Mouse (Mus musculus): ENCODE measurements around the gene Morf4l1. TPM values are rescaled to one million over a fixed set of nuclear protein-coding genes. Genes with fewer than 3 reads are reported as not detected.
A peak's percentile ranks its signal among the peaks of the same experiment; 100 is the strongest.
"Not testable (repeated sequence)": the region's sequence is repeated elsewhere in the genome, so short reads cannot be mapped to it uniquely, and the experiment has no call there.

Gene Morf4l1
- polyA plus RNA-seq, 1 experiment from 2014 or later: 575 TPM

DNA sequence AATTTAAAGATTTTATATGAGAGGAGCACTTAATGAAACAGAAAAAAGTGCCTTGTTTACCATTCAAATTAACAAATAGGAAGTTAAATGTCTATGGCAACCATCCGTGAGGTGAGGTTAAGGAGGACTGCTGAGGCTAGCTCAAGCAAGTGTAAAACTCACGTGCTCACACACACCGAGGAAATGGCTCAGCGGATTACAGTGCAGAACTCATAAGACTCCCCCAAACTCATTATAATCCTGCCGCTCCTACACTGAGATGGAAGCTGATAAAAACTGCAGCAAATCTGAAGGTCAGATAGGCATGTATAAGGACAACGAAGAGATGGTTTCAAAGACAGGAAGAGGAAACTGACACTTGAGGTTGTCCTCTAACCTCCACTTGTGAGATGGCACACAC, 5.2 kb downstream of the Morf4l1 start:
- H3K36me3 ChIP-seq: peaks cover 27% of the 10 kb centered on the region
- no peak overlapping the region for H3K9ac ChIP-seq (replicated peaks)
- no peak overlapping the region for H3K4me2 ChIP-seq (replicated peaks)
- no peak overlapping the region for H3K27ac ChIP-seq
- 88% methylated on average over 6 of the region's 6 CpGs for WGBS
- no peaks in the 10 kb centered on the region for H3K27me3 ChIP-seq
- H3K4me3 ChIP-seq (replicated peaks): no peak overlapping the region
- no peaks in the 10 kb centered on the region for H3K9me3 ChIP-seq
- H3K4me1 ChIP-seq (replicated peaks): peaks cover 42% of the 10 kb centered on the region
- no peak for ATAC-seq

DNA sequence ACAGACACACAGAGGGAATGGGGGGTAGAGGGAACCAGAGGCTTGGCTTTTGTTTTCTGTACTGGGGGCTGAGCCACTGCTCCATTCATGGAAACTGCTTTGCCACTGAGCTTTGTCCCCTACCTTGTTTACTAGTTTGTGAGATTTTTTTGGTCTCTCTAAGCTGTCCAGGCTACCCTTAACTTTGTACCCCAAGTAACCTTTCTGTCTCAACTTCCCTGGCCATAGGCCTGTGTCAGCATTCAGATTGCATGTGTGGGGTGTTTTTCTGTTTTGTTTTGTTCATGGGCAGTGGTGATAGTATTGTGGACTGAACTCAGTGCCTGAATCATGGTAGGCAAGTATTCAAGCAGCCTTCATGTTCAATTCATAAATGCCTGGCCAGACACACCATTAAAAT, 6.3 kb downstream of the Morf4l1 start:
- H3K9me3 ChIP-seq: no peaks in the 10 kb centered on the region
- no peak for ATAC-seq
- H3K4me3 ChIP-seq (replicated peaks): no peak overlapping the region
- H3K27ac ChIP-seq: no peak overlapping the region
- H3K4me1 ChIP-seq (replicated peaks): peaks cover 42% of the 10 kb centered on the region
- peaks cover 36% of the 10 kb centered on the region for H3K36me3 ChIP-seq
- H3K9ac ChIP-seq (replicated peaks): no peak overlapping the region
- H3K4me2 ChIP-seq (replicated peaks): no peak overlapping the region
- H3K27me3 ChIP-seq: no peaks in the 10 kb centered on the region

DNA sequence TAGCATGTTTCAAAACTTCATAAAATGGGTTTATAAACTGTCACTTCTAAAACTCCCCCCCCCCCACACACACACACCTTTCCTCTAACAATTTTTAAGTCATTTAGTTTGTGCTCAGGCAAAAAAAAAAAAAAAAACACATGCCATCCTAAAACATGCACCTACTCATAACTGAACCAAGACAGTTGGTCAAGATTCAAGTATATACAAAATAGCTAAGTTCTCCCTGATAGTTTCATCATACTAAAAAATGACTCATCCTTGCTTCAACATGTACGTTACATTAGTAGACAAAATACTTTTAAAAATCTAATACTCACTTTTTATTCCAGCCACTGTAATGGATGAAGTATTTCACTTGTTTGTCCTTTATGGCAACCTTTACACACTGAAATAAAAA, 7.7 kb downstream of the Morf4l1 start:
- Histone ChIP-seq H3K27ac (no peak overlapping the region), H3K36me3 (peaks cover 48% of the 10 kb centered on the region), H3K9ac (replicated peaks) (no peak overlapping the region), H3K9me3 (no peaks in the 10 kb centered on the region), H3K4me1 (replicated peaks) (peaks cover 30% of the 10 kb centered on the region), H3K4me2 (replicated peaks) (no peak overlapping the region), H3K27me3 (no peaks in the 10 kb centered on the region), H3K4me3 (replicated peaks) (no peak overlapping the region)
- no peak for ATAC-seq
- 96% methylated on average over 1 of the region's 1 CpGs for WGBS

DNA sequence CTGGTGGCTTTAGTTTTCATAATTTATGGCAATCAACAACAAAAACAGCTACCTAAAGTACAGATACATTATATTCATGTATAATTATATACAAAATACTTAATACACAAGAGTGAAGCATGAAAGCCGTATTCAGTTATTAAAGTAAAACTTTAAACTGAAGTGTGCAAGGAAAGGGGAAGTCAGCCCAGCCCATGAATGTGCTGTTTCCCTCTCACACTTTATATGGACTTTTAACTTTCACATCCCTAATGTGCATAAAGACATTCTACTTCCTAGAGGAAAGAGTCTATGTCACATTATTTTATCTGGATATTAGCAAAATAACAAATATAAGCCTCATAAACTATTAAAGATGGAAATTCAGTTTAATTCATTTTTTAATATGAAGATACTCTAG, 9.1 kb downstream of the Morf4l1 start:
- no peak overlapping the region for H3K9ac ChIP-seq (replicated peaks)
- peaks cover 60% of the 10 kb centered on the region for H3K36me3 ChIP-seq
- H3K4me1 ChIP-seq (replicated peaks): peaks cover 21% of the 10 kb centered on the region
- 97% methylated on average over 1 of the region's 1 CpGs for WGBS
- no peak for ATAC-seq
- H3K27me3 ChIP-seq: no peaks in the 10 kb centered on the region
- H3K9me3 ChIP-seq: no peaks in the 10 kb centered on the region
- H3K27ac ChIP-seq: no peak overlapping the region
- no peak overlapping the region for H3K4me3 ChIP-seq (replicated peaks)
- H3K4me2 ChIP-seq (replicated peaks): no peak overlapping the region

DNA sequence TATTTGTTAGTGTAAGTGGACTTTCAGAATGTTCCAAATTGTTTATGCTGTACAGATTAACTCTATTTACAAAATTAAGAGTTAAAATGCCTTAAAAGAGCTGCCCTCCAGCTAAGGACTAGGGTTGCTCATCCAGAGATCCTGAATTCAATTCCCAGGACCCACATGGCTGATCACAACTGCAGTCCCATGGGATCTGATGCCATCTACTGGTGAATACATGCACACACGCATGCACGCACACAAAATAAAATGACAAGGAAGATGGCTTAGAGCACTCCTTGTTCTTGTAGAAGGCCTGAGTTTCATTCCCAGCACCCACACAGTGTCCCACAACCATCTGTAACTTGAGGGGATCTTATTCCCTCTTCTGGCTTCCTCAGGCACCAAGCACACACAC, 13.8 kb downstream of the Morf4l1 start:
- Histone ChIP-seq H3K9me3 (no peaks in the 10 kb centered on the region), H3K27ac (no peak overlapping the region), H3K36me3 (peaks cover 84% of the 10 kb centered on the region), H3K4me3 (replicated peaks) (no peak overlapping the region), H3K4me1 (replicated peaks) (no peaks in the 10 kb centered on the region), H3K4me2 (replicated peaks) (no peak overlapping the region), H3K27me3 (no peaks in the 10 kb centered on the region), H3K9ac (replicated peaks) (no peak overlapping the region)
- WGBS: 66% methylated on average over 2 of the region's 2 CpGs
- peak; percentile 48; the same call in 1 of the 2 replicates for ATAC-seq

DNA sequence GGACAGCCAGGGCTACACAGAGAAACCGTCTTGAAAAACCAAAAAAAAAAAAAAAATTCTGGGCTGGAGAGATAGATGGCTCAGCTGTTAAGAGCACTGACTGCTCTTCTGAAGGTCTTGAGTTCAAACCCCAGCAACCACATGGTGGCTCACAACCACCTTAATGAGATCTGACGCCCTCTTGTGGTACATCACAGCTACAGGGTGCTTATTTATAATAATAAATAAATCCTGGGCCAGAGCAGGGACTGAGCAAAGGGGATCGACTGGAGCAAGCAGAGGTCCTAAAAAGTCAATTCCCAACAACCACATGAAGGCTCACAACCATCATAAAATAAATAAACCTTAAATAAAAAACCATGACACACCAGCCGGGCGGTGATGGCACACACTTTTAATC, 15.6 kb downstream of the Morf4l1 start:
- no peaks in the 10 kb centered on the region for H3K9me3 ChIP-seq
- no peaks in the 10 kb centered on the region for H3K27me3 ChIP-seq
- H3K9ac ChIP-seq (replicated peaks): no peak overlapping the region
- no peak overlapping the region for H3K27ac ChIP-seq
- H3K4me2 ChIP-seq (replicated peaks): no peak overlapping the region
- H3K4me3 ChIP-seq (replicated peaks): no peak overlapping the region
- peaks cover 86% of the 10 kb centered on the region for H3K36me3 ChIP-seq
- ATAC-seq: no peak
- no peaks in the 10 kb centered on the region for H3K4me1 ChIP-seq (replicated peaks)
- whole genome bisulfite sequencing: 90% methylated on average over 5 of the region's 5 CpGs

DNA sequence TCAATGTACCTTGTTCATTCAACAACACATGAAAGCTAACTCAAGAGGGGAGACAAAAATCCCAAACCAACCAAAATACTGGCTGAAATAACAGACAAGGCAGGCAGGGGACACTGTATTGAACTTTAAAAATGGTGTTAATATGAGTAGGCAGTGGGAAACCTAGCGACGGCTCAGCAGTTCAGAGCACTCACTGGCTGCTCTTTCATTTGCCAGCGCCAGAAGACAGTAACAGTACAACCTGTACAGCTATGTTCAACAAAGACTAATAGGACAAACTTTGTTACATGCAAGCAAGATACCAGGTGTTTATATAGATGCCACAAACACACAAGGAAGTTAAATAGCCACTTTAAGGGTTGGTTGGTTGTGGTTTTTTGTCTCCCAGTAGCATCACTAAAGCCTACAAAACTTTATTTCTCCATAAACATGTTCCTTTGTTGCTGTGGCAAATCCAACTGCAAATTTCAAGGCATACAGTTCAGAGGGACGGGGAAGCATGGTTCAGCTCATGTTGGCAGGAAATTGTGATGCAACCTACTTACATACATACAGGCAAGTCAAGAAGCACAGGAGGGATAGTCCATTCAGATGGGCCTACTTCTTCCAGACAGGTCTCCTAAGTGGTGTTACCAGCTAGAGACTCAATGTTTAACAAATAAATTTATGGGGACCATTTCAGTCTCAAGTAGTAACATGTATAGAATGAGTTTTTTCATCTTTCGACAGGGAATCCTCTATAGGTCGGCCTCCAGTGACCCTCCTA, 25.1 kb downstream of the Morf4l1 start:
- peaks cover 63% of the 10 kb centered on the region for H3K36me3 ChIP-seq
- no peaks in the 10 kb centered on the region for H3K9me3 ChIP-seq
- no peak overlapping the region for H3K4me2 ChIP-seq (replicated peaks)
- H3K27ac ChIP-seq: no peak overlapping the region
- WGBS: 92% methylated on average over 6 of the region's 6 CpGs
- H3K4me3 ChIP-seq (replicated peaks): no peak overlapping the region
- H3K4me1 ChIP-seq (replicated peaks): no peaks in the 10 kb centered on the region
- no peaks in the 10 kb centered on the region for H3K27me3 ChIP-seq
- H3K9ac ChIP-seq (replicated peaks): no peak overlapping the region
- ATAC-seq: no peak

DNA sequence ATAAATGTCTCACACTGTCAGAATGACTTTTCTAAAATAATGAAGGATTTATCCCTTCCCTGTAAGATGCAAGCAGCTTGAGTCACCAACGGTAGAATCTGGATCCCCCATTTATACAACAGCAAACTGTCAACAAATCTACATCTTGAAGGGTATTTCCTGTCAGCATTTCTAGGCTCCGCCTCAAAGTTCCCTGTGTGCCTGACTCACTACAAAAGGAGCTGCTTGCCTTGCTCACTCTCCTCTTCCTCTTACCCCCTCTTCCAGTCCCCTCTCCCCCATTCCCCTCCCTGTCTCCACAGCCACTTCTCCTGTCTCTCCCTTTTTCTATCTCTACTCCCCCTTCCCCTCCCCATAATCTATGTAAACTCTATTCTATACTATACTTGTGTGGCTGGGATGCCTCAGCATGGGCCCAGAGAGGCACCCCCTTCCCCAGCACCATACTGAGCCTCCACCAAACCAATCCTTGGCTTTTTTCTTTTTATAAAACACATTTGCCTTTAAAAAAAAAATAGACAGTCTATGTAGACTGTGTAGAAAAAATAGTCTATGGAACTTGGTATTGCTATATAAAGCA, 26.6 kb downstream of the Morf4l1 start:
- H3K36me3 ChIP-seq: peaks cover 60% of the 10 kb centered on the region
- 91% methylated on average over 2 of the region's 2 CpGs for WGBS
- H3K27me3 ChIP-seq: no peaks in the 10 kb centered on the region
- ATAC-seq: peak; percentile 73
- no peak overlapping the region for H3K4me2 ChIP-seq (replicated peaks)
- no peak overlapping the region for H3K9ac ChIP-seq (replicated peaks)
- H3K4me3 ChIP-seq (replicated peaks): no peak overlapping the region
- no peaks in the 10 kb centered on the region for H3K9me3 ChIP-seq
- no peak overlapping the region for H3K27ac ChIP-seq
- H3K4me1 ChIP-seq (replicated peaks): no peaks in the 10 kb centered on the region

DNA sequence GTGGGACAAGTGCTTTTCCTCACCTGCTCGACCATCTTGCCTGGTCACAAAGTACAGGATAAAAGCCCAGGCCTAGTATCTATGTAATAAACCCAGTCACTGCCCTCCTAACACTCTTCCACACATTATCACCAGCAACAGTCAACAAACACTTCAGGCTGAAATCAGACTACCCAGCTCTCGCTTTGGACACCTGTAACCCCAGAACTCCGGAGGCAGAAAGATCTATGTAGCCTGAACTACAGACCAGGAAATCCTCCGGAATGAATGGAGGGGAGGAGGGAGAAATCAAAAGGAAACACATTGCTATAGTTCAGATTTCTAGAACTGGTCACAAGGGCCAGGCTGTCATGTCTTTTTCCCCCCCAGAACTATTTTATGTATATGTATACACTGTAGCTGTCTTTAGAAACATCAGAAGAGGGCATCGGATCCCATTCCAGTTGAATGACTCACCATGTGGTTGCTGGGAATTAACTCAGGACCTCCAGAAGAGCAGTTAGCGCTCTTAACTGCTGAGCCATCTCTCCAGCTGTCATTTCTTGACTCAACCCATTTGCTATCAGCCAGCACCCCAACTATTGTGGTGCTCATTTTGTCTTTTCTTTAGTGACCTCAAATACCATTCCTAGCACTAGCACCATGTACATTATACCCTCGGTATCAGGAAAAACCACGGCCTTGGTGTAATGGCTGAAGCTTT, 29.7 kb downstream of the Morf4l1 start:
- Histone ChIP-seq H3K9ac (replicated peaks) (no peak overlapping the region), H3K9me3 (no peaks in the 10 kb centered on the region), H3K4me2 (replicated peaks) (no peak overlapping the region), H3K4me3 (replicated peaks) (no peak overlapping the region), H3K4me1 (replicated peaks) (no peaks in the 10 kb centered on the region), H3K36me3 (peaks cover 36% of the 10 kb centered on the region), H3K27me3 (no peaks in the 10 kb centered on the region), H3K27ac (no peak overlapping the region)
- ATAC-seq: no peak
- 94% methylated on average over 8 of the region's 8 CpGs for WGBS

DNA sequence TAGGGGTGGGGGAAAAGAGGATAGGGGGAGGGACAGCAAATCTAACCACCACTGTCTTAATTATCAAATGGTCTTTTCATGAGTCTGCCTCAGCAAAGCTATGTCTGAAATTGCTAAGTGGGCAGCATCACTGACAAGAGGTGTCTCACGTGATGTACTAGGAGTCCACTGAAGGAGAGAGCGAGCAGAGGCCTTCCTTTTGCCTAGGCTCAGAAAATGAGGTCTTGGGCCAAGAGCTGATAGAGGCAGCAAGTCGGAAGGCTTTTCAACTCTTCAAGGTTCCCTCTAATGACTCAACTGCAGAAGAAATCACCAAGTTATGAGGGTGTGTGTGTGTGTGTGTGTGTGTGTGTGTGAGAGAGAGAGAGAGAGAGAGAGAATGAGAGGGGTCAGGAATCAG, 30.4 kb downstream of the Morf4l1 start:
- Histone ChIP-seq H3K4me3 (replicated peaks) (no peak overlapping the region), H3K9ac (replicated peaks) (no peak overlapping the region), H3K4me1 (replicated peaks) (no peaks in the 10 kb centered on the region), H3K27me3 (no peaks in the 10 kb centered on the region), H3K27ac (no peak overlapping the region), H3K36me3 (peaks cover 28% of the 10 kb centered on the region), H3K4me2 (replicated peaks) (no peak overlapping the region), H3K9me3 (no peaks in the 10 kb centered on the region)
- WGBS: 88% methylated on average over 3 of the region's 3 CpGs
- ATAC-seq: no peak

DNA sequence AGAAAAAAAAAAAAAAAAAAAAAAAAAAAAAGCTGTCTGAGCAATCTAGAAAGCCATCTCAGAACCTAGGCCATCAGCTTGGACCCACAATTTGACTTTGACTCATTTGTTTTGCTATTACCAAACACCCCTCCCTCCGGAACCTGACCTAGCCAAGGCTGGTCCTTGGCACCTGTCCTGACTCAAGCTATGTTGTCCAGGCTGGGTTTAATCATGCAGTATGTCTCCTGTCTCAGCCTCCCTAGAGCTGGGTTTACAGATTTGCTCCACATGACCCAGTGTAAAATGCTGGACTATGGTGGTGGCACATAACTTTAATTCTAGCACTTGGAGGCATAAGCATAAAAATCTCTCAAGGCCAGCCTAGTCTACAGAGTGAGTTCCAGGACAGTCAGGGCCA, 31.6 kb downstream of the Morf4l1 start:
- Histone ChIP-seq H3K27me3 (no peaks in the 10 kb centered on the region), H3K4me2 (replicated peaks) (no peak overlapping the region), H3K9me3 (no peaks in the 10 kb centered on the region), H3K9ac (replicated peaks) (no peak overlapping the region), H3K36me3 (peaks cover 19% of the 10 kb centered on the region), H3K27ac (no peak overlapping the region), H3K4me3 (replicated peaks) (no peak overlapping the region), H3K4me1 (replicated peaks) (no peaks in the 10 kb centered on the region)
- WGBS: 93% methylated on average over 1 of the region's 1 CpGs
- ATAC-seq: no peak

DNA sequence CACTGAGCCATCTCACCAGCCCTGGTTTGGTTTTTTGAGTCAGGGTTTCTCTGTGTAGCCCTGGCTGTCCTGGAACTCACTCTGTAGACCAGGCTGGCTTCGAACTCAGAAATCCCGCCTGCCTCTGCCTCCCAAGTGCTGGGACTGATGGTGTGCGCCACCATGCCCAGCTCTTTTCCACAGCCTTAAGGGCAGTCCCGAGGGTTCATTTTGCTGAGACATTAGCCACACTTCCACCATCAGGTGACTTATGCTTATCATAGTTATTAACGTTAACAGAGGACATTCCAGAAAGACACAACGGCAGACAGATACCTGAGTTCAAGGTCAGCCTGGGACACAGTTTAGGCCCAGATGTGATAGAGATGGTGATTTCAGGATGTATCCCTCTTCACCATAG, 32.6 kb downstream of the Morf4l1 start:
- H3K9me3 ChIP-seq; H3K9ac ChIP-seq (replicated peaks); H3K27ac ChIP-seq; H3K4me3 ChIP-seq (replicated peaks); H3K27me3 ChIP-seq; H3K4me2 ChIP-seq (replicated peaks); H3K4me1 ChIP-seq (replicated peaks); ATAC-seq: not testable (repeated sequence)
- H3K36me3 ChIP-seq: peaks cover 17% of the 10 kb centered on the region
- WGBS: 93% methylated on average over 6 of the region's 6 CpGs

Data from midbrain, embryonic 13.5 days (tissue).